In genomic region chr17:5828583-5828836, GRCm38 (mm10) we compare ENCODE assay signal across 9 mouse cellular contexts. TPM values are rescaled to one million over a fixed set of nuclear protein-coding genes. Genes with fewer than 3 reads are reported as not detected.
DNase-seq lines count a peak whose midpoint lies in the region; ATAC-seq and TF ChIP-seq lines count a peak whose summit lies in the region.
"Had no signal": no experiment of that assay in that cellular context is flagged by ENCODE, and none has a peak within 500 bp of the region (broad histone marks: within the 10 kb centered on the region; RNA-seq: fewer than 3 reads in every experiment).

No protein-coding gene starts in this region.

- DNase-seq in B cell, adult 2 months, result peak; percentile 49 to 50
- peak; percentile 21 for DNase-seq in CD4-positive helper T cell, adult 2 months (ENCODE audit: low read depth, low spot score)
- no peak for DNase-seq in liver, embryonic 14.5 days (ENCODE audit: low read depth in 3 of 3, low spot score in 3 of 3)
- DNase-seq in frontal cortex, postnatal 25 days (ENCODE audit: low spot score in 2 of 2), result no peak
- DNase-seq in embryo, embryonic 10.5 days (ENCODE audit: low spot score), result no peak
- no peak for DNase-seq in gastrocnemius, postnatal 4 days (ENCODE audit: low spot score in 2 of 2)
- DNase-seq: cerebellum, postnatal 14 days; right cerebral cortex, postnatal 14 days had no signal

- 0 out of 2 replicates have a peak, but pooled peaks have one; percentile 26 for ATAC-seq in forebrain, embryonic 16.5 days
- ATAC-seq in liver, embryonic 14.5 days (ENCODE audit: insufficient read depth), result no peak

- H3K9me3 ChIP-seq in forebrain, embryonic 16.5 days (ENCODE audit: control insufficient read depth, low read length), result no peaks in the 10 kb centered on the region
- H3K9me3 ChIP-seq in liver, embryonic 14.5 days (ENCODE audit: control insufficient read depth, low read length), result no peaks in the 10 kb centered on the region

- no peak overlapping the region for H3K27ac ChIP-seq in forebrain, embryonic 16.5 days (ENCODE audit: low read length)
- H3K27ac ChIP-seq in liver, embryonic 14.5 days, result no peak overlapping the region; the same call in 1 of the 2 replicates

- H3K4me3 ChIP-seq in forebrain, embryonic 16.5 days (replicated peaks; ENCODE audit: low read length), result no peak overlapping the region
- H3K4me3 ChIP-seq in liver, embryonic 14.5 days (ENCODE audit: insufficient read depth in 1 of 2, low read depth in 2 of 2, low read length in 2 of 2), result no peak overlapping the region

- peak overlapping the region; percentile 48; the same call in 1 of the 2 replicates for H3K9ac ChIP-seq in forebrain, embryonic 16.5 days (replicated peaks; ENCODE audit: low read depth, low read length)
- peak overlapping the region; percentile 27; the same call in 1 of the 2 replicates for H3K9ac ChIP-seq in liver, embryonic 14.5 days (replicated peaks)

- H3K4me1 ChIP-seq in forebrain, embryonic 16.5 days (replicated peaks; ENCODE audit: control insufficient read depth, insufficient read depth, low read length), result peaks cover 6% of the 10 kb centered on the region
- H3K4me1 ChIP-seq in liver, embryonic 14.5 days (replicated peaks; ENCODE audit: control insufficient read depth in 2 of 2, insufficient read depth in 2 of 2, low read length in 1 of 2), result peaks cover 36 to 43% of the 10 kb centered on the region in 2 experiments

- TF ChIP-seq EP300 in liver, embryonic 14.5 days (IDR thresholded peaks at IDR 0.05; ENCODE audit: low read depth), result no peak

- 8% methylated on average over 3 of the region's 3 CpGs for WGBS in forebrain, embryonic 16.5 days
- WGBS in liver, embryonic 14.5 days (ENCODE audit: insufficient replicate concordance), result 19% methylated on average over 3 of the region's 3 CpGs

- peak overlapping the region; percentile 49 for H3K4me2 ChIP-seq in forebrain, embryonic 16.5 days (ENCODE audit: low read length)
- peak overlapping the region; percentile 56 for H3K4me2 ChIP-seq in liver, embryonic 14.5 days (ENCODE audit: low read depth)

- H3K36me3 ChIP-seq in forebrain, embryonic 16.5 days (ENCODE audit: control insufficient read depth, insufficient read depth), result no peaks in the 10 kb centered on the region
- H3K36me3 ChIP-seq in liver, embryonic 14.5 days (replicated peaks; ENCODE audit: control insufficient read depth, insufficient read depth, low read depth), result no peaks in the 10 kb centered on the region

- TF ChIP-seq CTCF in liver, embryonic 14.5 days (IDR thresholded peaks at IDR 0.05; ENCODE audit: low read depth), result no peak

- H3K27me3 ChIP-seq in forebrain, embryonic 16.5 days (replicated peaks; ENCODE audit: control insufficient read depth, insufficient read depth, low read length), result no peaks in the 10 kb centered on the region
- no peaks in the 10 kb centered on the region for H3K27me3 ChIP-seq in liver, embryonic 14.5 days (ENCODE audit: control insufficient read depth, insufficient read depth, low read length)

RNA-seq across cellular contexts. Expression of gene Snx9, which starts 12.6 kb away (rescaled TPM):
- 4.5 and 6.1 TPM in 2 replicates for polyA plus RNA-seq in forebrain, embryonic 16.5 days (2015; fragmentation: Nextera tagmentation; extraction: Ambion mirVana)
- polyA plus RNA-seq in liver, embryonic 14.5 days (2012; rRNA removed), result 6.9 and 9.4 TPM in 2 replicates
- polyA plus RNA-seq in liver, embryonic 14.5 days (2014; fragmentation: Nextera tagmentation; extraction: Ambion mirVana), result 11.6 and 13.5 TPM in 2 replicates
- total RNA-seq in gastrocnemius, postnatal 4 days (2021), result 10 to 100 TPM; 36.4 to 38.6 TPM

Comparison
In these comparisons a context has a peak if more than half of its experiments do, and no peak if none do; other contexts are left out.
1. DNase-seq: peak in B cell, adult 2 months (2 of 2) and CD4-positive helper T cell, adult 2 months (single experiment); none in liver, embryonic 14.5 days (0 of 3), frontal cortex, postnatal 25 days (0 of 2), embryo, embryonic 10.5 days (single experiment) and gastrocnemius, postnatal 4 days (0 of 2).